Mouse (Mus musculus) heart, adult 11 months (tissue): ENCODE results near the gene Alg12.

Experiments used
- DNase-seq: peaks from one replicate; pipeline ENCODE4 v3.0.0; 2022

The Alg12 gene

DNA sequence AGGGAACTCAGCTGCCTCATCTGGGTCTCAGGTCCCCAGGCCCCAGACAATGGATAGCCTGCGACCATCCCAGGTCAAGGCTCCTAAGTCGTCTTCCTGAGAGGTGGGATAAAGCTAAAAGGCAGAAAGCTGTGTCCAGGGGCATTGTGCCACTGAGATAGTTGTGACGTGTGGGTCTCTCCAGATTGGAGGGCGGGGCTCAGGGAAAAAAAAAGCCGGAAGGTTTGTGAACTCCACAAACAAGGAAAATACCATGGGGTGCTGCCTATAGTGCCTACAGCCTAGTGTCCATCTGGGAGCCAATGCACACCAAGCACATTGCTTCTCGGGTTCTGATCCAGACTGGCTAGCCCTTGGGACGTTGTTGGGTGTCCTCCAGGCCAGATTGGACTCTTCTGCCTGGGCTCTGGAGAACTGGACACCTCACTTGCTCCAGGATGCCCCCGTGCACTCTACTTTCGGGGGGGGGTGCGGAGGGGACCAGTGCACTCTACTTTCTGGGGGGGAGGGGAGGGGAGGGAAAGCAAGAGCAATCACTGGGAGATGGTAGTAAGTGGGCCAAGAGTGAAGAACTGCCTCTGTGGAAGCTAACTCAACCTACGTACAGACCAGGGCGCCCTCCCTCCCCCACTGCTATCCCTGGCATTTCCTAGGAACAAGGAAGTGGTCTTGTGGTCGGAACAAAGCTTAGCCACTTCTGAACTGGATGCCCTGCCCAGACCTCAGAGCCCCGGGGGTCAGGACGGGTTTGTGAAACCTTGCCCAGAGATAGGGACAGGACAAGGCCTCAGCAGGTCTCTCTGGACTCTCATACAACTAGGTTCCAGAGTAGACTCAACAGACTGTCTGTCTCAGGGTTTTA is 36.1 kb upstream of the Alg12 start:
- peak; percentile 97 for DNase-seq

DNA sequence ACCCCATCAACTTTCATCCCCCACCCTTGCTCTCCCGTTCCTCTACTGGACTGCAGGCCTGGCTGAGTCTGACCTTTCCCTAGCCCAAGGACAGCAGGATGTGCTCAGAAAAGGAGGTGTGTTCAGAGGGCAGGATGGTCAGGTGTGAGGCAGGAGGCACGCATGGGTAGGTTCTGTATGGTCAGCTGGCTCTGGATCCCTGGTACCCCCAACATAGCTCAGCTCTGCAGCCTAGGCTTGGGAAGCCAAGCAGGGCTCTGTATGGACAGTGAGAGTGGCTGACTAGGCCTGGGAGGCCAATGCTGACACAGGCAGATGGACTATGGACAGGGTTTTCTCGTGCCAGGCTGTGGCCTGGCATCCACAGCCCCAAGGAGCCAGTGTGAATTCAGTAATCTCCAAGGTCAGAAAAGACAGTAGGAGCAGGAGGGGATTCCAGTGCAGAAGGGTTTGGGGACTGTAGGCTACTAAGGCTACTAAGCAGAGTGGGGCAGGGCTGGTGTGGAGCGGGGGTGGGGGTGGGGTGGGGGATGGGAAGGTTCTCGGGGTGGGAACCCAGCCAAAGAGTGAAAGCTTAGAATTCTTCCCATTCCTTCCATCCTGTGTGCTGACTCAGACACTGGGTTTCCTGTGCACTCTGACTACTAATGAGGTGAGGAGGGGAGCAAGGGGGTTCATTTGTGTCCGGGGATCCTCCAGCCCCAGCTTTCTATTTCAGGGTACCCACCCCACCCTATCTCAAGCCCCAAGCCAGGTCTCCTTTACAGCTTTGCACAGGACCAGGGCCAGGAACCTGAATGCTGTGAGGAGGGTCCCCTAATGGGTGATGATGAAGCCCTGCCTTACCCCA is 35.2 kb upstream of the Alg12 start:
- peak; percentile 94 for DNase-seq

DNA sequence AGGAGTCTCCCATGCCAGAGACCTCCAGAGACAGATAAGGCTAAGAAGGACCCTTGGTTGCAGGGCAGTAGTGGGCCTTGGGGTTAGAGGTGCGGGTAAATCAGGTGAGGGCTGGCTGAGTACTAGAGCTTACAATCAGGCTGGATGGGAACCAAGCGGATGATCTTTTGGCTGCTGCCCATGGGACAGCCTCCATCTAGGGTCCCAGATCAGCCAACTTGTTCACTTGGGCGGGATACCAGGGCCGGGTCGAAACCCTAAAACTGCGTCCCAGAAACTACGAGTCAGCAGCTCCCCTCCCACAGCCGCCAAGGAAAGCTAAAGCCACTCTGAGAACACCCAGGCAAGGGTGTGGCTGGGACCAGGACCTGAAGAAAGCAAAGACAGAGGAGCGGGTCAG is 34.0 kb upstream of the Alg12 start:
- DNase-seq: no peak

DNA sequence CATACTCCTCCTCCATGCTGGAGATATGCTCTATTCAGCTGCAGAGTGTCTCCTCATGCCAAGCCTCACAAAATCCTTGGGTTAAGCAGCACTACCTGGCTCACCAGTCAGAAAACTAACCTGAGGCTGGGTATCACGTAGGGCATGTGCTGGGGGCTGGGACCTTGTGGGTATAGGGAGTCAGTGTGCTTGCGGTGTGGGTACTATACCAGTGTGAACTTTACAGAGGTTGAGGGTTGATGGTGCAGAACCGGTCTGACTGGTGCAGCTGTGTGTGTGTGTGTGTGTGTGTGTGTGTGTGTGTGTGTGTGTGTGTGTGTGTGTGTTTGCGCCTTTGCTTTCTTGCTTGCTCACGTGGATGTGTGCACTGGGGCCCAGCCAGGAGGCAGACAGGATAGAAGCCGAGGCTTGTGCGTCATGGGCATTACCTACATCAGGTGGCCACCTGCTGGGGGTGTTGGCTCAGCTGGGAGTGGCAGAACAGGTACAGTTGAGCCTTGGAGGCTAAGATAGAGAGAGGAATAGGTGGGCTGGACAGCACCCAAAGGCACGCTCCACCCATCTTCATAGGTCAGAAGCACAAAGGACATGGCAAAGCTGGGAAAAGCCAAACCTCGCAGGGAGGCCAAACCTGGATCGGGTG is 32.5 kb upstream of the Alg12 start:
- peak; percentile 94 for DNase-seq

DNA sequence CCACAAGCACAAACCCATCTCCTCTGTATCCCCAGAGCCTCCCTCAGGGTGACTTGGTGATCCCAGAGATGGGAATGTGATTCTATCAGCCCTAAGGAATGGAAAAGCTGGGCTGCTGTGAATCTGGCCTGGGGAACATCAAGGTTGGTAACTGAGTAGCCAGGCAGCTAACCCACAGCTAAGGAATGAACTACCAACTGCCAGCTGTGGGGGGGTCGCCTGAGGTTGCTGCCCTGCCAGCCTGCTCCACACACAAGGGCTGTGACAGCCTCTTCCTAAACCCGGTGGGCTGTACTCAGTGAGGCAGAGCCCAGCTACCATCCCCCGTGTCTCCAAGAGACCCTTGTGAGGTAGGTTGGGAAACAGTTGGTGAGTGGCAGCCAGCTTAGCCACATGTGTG is 32.0 kb upstream of the Alg12 start:
- DNase-seq: no peak

DNA sequence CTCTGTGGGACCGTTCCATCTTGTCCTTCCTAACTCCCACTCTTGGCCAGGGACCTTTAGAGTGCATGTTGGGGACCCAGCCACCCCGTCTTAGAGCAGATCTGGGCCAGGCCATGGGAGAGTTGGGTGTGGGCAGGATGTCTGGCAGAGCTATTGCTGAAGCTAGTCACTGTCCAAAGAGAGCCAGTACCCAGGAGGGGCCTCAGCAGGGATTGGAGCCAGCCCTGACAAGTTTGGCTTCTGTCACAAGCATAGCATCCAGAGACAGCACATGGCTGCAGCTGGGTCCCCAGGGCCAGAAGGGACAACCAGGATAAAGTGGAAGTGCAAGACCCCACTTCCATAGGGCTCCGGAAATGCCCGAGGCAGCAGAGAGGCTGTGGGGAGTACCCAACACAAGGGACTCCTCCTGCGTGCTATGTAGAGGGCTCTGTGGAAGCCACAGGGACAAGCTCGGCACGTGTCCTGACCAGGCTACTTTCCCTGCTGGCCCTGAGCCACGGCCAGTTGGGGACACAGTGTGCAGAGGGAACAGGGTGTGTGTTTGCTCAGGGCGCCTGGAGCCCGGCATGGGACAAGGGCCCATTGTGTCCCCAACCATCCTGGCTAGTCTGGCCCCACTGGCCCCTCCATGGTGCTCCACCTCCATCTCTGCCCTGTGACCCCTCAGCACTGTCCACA is 31.2 kb upstream of the Alg12 start:
- peak; percentile 100 for DNase-seq

DNA sequence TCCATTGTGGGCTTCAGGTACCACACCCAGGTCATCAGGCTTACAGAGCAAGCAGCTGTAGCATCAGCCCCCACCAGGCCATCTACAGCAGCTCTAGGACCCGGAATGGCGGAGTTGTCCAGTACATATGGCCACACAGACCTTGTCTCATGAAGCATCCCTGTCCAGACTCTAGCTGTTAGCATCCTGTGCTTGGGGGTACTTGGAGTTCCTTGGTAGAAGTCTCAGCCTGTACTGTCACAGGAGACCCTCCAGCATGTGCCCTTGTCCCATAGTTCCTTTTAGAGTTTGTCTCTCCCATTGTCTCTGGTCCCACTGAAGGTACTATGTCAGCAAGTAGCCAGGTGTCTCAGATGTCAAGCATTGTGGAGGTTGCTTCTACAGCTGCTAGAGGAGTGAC is 30.5 kb upstream of the Alg12 start:
- peak; percentile 93 for DNase-seq

DNA sequence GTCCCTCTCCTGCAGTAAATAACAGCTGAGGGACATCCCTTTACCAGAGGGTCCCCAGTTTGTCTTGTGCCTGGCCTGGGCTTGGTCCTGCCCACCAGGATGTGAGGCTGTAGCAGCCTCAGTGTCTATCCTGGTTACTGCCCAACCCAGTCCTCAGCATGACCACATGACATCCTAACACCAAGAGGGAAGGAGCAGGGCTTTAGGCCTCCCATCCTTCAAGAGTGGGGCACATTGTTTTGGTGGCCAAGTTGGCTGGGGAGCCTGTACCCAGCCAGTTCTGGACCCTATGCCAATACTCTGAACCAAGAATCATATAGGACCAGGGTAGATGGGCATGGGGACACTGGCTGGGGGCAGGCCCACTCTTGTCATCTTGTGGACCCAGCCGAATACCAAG is 29.5 kb upstream of the Alg12 start:
- DNase-seq: peak; percentile 93

DNA sequence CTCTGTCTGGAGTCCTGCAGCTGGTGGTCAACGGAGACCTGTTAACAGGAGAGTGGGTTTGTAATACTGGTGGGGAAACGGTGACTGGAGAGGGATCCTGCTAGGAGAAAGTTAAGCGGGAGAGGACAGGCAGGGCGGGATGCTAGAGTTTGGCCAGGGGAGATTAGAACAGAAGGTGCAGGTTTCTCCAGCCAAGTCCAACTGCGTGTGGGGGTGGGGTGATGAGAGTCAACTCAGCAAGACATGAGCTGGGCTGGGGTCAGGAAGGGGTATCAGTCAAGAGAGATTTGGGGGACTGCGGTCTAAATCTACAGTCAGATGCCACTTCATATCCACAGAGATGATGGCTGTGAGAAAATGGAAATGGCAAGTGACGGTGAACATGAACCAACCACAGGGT is 25.8 kb upstream of the Alg12 start:
- DNase-seq: no peak

DNA sequence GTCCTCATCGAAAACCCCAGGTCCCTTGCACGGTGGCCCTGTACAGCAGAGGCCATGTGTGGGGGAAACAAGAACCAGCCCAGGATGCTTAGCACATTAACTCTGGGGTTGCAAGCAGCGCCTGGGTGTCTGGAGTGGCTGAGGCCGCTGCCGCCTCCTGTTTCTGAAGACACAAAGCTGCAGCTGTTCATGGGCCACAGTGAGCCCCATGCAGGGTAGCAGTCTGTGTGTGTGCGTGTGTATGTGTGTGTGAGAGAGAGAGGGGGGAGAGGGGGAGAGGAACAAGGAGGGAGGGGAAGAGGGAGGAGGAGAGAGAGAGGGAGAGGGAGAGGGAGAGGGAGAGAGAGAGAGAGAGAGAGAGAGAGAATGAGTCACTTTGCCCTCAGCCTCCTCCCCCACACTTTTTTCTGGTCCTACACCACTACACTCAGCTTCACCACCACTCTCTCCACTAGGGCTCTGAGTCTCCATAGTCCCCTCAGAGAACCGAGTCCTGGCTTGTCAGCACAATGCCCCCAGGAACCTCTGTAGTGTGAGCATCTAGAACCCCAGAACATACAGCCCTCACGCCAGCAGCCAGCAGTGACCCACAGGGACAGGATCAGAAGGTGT is 24.5 kb upstream of the Alg12 start:
- peak; percentile 89 for DNase-seq

DNA sequence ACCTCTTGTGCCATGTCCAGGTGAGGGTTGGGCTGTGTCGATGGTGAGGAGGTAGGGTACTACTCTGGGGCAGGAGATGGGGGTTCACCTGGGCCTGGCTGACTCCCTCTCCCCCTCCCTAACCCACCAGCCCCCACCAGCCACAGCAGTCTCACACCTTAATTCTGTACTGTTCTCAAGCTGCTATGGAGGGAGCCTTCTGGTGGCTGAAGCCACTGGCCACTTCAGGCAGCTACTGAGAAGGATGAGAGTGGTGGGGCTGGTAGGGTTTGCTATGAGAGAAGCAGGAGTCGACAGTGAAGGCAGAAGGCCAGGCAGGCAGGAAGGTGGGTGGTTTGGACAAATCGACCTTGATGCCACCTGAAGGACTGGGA is 23.2 kb upstream of the Alg12 start:
- no peak for DNase-seq

DNA sequence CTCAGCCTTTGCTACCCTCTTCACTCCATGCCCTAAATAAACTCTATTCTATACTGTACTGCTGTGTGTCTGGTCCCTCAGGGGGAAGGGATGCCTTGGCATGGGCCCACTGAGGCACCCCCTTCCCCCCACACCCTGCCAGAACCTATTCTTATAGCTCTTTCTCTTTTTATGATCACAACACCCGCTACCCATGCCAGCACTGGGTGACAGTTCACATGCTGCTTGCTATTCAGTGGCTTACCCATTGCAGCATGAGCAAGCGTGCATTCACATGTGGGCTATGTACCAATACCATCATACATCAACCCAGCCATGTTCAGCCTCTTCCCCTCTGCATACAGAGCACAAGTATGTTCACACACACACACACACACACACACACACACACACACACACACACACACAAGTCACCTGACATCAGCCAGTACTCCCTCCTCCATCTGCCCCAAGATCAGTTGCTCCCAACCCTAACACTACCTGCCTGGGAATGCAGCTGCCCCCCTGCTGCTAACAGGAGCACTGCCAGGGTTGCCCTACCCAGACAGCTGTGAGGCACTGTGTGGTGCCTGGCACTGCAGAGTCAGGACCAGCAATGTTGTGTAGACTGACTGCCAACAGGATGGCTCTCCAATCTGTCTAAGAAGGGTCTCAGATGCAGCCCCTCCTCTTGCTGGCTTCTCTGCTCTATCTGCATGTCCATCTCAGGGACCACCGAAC is 22.6 kb upstream of the Alg12 start:
- peak; percentile 91 for DNase-seq

DNA sequence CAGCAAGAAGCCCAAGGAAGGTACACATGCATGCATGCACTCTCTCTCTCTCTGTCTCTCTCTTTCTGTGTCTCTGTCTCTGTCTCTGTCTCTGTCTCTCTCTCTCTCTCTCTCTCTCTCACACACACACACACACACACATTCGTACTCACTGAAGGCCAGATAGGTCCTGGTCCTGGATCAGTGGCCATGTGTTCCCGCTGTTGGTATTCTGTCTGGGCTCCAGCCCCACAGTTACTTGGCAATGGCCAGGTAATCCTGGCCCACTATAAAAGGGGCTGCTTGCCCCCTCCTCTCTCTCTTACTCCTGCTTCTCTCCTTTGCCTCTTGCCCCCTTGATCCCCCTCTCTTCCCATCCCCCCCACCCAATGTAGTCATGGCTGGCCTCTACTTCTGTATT is 22.0 kb upstream of the Alg12 start:
- DNase-seq: peak; percentile 92

DNA sequence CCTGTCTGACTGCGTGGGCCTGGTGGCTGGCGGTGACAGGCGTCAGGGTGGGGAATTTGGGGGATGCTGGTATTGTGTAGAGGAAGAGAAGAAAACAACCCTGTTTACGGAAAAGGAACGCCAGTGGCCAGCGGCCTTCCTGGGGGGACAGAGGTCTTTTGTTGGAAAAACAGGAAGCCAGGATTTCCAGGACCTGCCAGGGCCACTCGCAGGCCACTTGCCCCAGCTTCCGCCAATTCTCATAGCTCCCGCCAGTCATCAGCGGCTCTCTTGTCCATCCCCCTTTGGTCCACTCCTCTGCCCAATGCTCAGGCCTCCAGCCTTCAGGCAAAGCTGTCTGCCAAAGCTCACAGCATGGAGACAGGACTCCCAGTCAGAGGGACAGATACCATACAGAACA is 21.0 kb upstream of the Alg12 start:
- peak; percentile 99 for DNase-seq

DNA sequence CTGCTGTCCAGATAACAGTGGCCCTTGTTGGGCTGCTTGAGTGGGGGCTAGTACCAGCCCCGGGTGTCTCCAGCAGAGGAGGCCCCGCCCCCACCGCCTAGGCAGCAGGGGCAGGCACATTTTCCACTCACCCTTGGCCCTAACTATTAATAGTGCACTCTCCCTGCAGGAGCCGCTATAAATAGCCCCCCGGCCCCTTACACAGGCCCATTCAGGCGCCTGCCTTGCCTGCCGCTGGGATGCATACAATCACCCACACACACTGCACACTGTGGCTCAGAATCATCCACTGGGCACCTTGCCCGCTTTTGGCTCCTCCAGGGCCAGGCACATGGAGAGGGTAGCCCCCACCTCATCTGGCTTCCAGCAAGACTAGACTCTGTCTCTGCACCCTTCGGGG is 20.2 kb upstream of the Alg12 start:
- peak; percentile 99 for DNase-seq

DNA sequence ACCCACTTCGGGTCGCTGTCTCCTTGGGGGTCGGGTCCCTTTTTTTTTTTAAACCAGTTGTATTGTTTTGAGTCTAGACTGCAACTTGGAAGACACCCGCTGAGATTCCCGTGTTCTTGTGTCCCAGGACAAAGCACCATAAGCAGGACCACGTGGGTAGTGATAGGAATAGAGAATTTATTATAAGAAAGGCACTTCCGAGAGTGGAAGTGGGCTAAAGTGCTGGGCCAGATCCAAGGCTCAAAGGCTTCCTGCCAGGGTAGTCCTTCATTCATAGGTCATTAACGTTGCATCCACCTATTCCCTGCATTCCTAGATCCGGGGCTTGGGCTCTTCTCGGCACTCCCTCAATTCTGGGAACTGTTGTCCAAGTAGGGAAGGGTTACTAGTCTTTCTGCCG is 18.9 kb upstream of the Alg12 start:
- peak; percentile 97 for DNase-seq

DNA sequence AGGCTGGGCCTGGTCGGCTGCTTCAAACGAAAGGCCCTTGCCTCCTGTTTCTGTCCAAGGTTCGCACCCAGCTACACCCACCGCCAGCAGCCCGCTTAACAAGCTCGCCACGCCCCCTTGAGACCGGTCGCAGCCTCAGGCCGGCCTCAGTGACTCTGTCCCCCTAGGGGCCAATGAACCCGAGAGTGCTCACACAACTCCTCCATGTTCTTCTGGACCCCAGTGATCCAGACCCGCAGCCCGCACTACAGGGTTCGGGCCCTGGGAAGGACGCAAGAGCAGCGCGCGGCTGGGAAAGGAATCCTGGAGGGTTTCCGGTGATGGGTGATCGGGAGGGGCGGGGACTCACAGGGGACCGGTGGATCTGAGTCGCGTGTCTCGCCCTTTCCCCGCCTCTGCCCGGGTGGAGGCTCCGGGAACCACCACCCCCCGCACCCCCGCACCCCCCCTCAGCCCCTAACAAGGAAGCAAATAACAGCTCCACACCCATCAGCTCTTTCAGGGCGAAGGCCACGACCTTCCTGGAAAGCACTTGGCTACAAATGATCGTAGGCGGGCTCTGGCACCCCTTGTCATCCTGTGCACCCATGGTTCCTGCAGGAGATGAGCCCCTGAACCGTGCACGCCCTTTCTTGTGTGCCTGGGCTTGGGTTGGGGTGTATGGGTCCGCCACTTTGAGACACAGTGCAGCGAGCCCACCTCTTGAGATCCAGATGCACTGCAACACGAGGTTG is 18.2 kb upstream of the Alg12 start:
- peak; percentile 99 for DNase-seq

DNA sequence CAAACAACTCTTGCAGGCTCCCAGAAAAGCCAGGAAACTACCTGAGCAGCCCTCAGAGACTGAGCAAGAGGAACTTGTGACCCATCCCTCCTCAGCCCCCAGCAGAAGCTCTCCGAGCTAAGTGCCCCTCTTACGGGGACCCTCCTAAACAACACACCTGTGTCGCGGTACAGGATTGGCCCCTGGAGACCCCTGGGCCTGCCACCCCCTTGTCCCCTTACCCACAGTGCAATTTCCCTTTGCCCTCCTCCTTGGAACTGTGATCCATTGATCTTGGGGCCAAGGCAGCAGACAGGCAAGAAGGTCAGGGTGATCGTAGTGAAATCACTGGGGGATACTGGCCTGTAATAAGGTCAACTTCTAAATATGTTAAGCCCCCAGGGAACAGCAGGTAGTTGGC is 17.5 kb upstream of the Alg12 start:
- peak; percentile 93 for DNase-seq

DNA sequence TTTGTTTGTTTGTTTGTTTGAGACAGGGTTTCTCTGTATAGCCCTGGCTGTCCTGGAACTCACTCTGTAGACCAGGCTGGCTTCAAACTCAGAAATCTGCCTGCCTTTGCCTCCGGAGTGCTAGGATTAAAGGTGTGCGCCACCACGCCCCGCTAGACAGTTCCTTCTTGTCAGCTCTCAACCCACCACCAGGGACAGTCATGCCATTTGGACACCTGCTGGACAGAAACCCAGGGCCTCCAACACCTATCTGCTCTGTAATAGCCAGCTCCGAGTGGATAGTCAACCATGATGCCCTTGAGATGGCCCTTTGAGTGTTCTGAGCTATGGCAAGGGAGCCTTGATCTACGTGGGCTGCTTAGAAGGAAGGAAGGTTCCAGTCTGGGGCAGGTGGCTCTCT is 16.9 kb upstream of the Alg12 start:
- peak; percentile 92 for DNase-seq

DNA sequence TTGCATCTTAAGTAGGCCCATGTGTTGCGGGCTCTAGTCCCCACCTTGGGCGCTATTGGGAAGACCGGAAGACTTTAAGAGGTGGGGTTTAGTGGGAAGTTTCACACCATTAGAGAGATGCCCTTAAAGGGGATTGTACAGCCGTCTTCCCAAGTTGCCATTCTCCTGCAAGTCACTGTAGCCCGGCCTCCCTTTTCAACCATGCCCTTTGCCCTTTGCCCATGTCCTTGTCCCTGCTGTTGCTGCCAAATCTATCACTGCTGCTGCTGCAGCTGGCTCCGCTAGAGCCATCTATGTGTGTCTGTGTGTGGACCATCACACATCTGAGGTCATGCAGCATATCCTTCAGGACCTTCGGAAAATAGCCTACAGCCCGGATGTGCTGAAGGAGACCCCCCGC is 13.4 kb upstream of the Alg12 start:
- DNase-seq: no peak

DNA sequence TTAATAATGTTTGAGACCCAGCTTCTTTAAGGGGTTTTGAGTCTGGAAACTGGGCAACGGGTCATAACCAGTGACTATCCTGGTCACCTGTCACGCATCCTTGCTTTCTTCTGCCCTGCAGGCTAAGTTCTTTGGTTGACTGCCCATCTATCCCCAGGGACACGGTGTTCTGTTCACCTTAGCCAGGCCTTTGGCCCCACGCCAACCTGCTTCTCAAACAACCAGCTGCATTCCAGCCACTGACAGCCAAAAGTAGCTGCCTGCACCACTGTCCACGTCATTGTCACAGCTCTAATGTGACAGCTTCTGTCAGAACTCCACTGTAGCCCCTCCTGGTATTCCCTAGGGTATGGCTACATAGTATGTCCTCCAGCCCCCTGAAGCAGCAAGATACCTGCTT is 12.4 kb upstream of the Alg12 start:
- DNase-seq: peak; percentile 98
